Mouse (Mus musculus) kidney, adult 11 months (tissue): ENCODE data around the gene Slc29a1.
A peak's percentile ranks its signal among the peaks of the same experiment; 100 is the strongest.

Source experiments
- DNase-seq: peaks from one replicate; pipeline ENCODE4 v3.0.0; 2022

Gene Slc29a1

GRCm38 (mm10) chr17:45566360-45567161 lies 32.8 kb downstream of the Slc29a1 start:
- no peak for DNase-seq

- no peak for DNase-seq
These were observed 33.4 kb downstream of the Slc29a1 start for GRCm38 (mm10) chr17:45566031-45566359.

- DNase-seq, result no peak
These were observed 34.3 kb downstream of the Slc29a1 start for GRCm38 (mm10) chr17:45565103-45565502.

- DNase-seq, result no peak
These were observed 34.8 kb downstream of the Slc29a1 start for GRCm38 (mm10) chr17:45564531-45565084.

- DNase-seq, result peak; percentile 91
These were observed 35.5 kb downstream of the Slc29a1 start, which contains the start of gene Slc35b2 for GRCm38 (mm10) chr17:45563655-45564530. Gene Slc35b2, plus strand, starts transcription at chr17:45563874.

- no peak for DNase-seq
These were observed 36.2 kb downstream of the Slc29a1 start for GRCm38 (mm10) chr17:45563216-45563615.

- DNase-seq, result no peak
These were observed 39.5 kb downstream of the Slc29a1 start for GRCm38 (mm10) chr17:45559732-45560525.

- DNase-seq, result no peak
These were observed 41.2 kb downstream of the Slc29a1 start for GRCm38 (mm10) chr17:45557998-45558862.

GRCm38 (mm10) chr17:45557246-45557824 lies 42.1 kb downstream of the Slc29a1 start:
- no peak for DNase-seq

- DNase-seq, result no peak
These were observed 42.7 kb downstream of the Slc29a1 start for GRCm38 (mm10) chr17:45556514-45557245.

GRCm38 (mm10) chr17:45556107-45556489 lies 43.3 kb downstream of the Slc29a1 start:
- no peak for DNase-seq

GRCm38 (mm10) chr17:45555452-45556106 lies 43.8 kb downstream of the Slc29a1 start, which contains the start of gene Nfkbie:
Gene Nfkbie, plus strand, starts transcription at chr17:45555703.
- peak; percentile 92 for DNase-seq

GRCm38 (mm10) chr17:45554420-45554819 lies 45.0 kb downstream of the Slc29a1 start:
- DNase-seq, result no peak

- no peak for DNase-seq
These were observed 46.3 kb downstream of the Slc29a1 start for GRCm38 (mm10) chr17:45553065-45553464.

GRCm38 (mm10) chr17:45551816-45552451 lies 47.5 kb downstream of the Slc29a1 start:
- DNase-seq, result peak; percentile 76

GRCm38 (mm10) chr17:45551249-45551796 lies 48.1 kb downstream of the Slc29a1 start:
- no peak for DNase-seq

GRCm38 (mm10) chr17:45550253-45550652 lies 49.2 kb downstream of the Slc29a1 start:
- DNase-seq, result no peak

GRCm38 (mm10) chr17:45549617-45550181 lies 49.7 kb downstream of the Slc29a1 start, which contains the start of gene Tmem151b:
Gene Tmem151b, minus strand, starts transcription at chr17:45549677.
- DNase-seq, result no peak
